Mouse (Mus musculus): ENCODE data around the gene Snai3. TPM values are rescaled to one million over a fixed set of nuclear protein-coding genes. Genes with fewer than 3 reads are reported as not detected.

The Snai3 gene
- total and polyA plus RNA-seq, 3 experiments: 0.06 TPM; not detected in 2

GRCm38 (mm10) chr8:122483877-122484276 is 23.3 kb upstream of the Snai3 start (continued):
- TF ChIP-seq SMC3 (IDR thresholded peaks at IDR 0.05; ENCODE audit: low read depth, low read length) (peak; percentile 48), BHLHE40 (IDR thresholded peaks at IDR 0.05; ENCODE audit: borderline replicate concordance, low read depth, low read length) (no peak), ZKSCAN1 (IDR thresholded peaks at IDR 0.05; ENCODE audit: low read depth, low read length) (no peak), TCF12 (IDR thresholded peaks at IDR 0.05; ENCODE audit: low read depth, low read length) (no peak)

GRCm38 (mm10) chr8:122482448-122482847 is 21.9 kb upstream of the Snai3 start:
- H3K27ac ChIP-seq (ENCODE audit: control insufficient read depth, low read depth, low read length): no peak overlapping the region
- H3K4me3 ChIP-seq (ENCODE audit: control insufficient read depth in 1 of 2, insufficient read depth in 1 of 2, low read depth in 2 of 2, low read length in 2 of 2): no peak overlapping the region
- H3K27me3 ChIP-seq (ENCODE audit: control insufficient read depth in 1 of 2, insufficient read depth in 2 of 2, low read length in 2 of 2): no peaks in the 10 kb centered on the region
- H3K4me1 ChIP-seq (ENCODE audit: control insufficient read depth in 1 of 2, insufficient read depth in 2 of 2, low read length in 2 of 2): no peaks in the 10 kb centered on the region
- no peaks in the 10 kb centered on the region for H3K79me2 ChIP-seq (ENCODE audit: control insufficient read depth, insufficient read depth, low read length, poor library complexity)
- no peak for TF ChIP-seq POLR2AphosphoS2 (IDR thresholded peaks at IDR 0.05; ENCODE audit: low read length)
- TF ChIP-seq RAD21 (IDR thresholded peaks at IDR 0.05; ENCODE audit: low read depth, low read length): no peak
- TF ChIP-seq SIN3A (IDR thresholded peaks at IDR 0.05; ENCODE audit: low read length): no peak
- TF ChIP-seq MAX (IDR thresholded peaks at IDR 0.05; ENCODE audit: low read length): no peak
- TF ChIP-seq TBP (IDR thresholded peaks at IDR 0.05; ENCODE audit: low read depth, low read length): no peak
- no peak for DNase-seq (ENCODE audit: low read depth, low spot score)
- no peak overlapping the region for H3K9ac ChIP-seq (ENCODE audit: control insufficient read depth, low read depth, low read length, poor library complexity, severe bottlenecking)
- H3K36me3 ChIP-seq (ENCODE audit: control insufficient read depth in 1 of 2, insufficient read depth in 2 of 2, low read length in 2 of 2): peaks cover 0 to 1% of the 10 kb centered on the region in 2 experiments; a peak in 1 of 4 replicates
- H3K9me3 ChIP-seq (replicated peaks; ENCODE audit: insufficient read depth, low read length): no peaks in the 10 kb centered on the region

- Histone ChIP-seq H3K9me3 (replicated peaks; ENCODE audit: insufficient read depth, low read length) (no peaks in the 10 kb centered on the region), H3K9ac (ENCODE audit: control insufficient read depth, low read depth, low read length, poor library complexity, severe bottlenecking) (peak within 1 kb of the TSS; percentile 92), H3K27ac (ENCODE audit: control insufficient read depth, low read depth, low read length) (peak within 1 kb of the TSS; percentile 69), H3K79me2 (ENCODE audit: control insufficient read depth, insufficient read depth, low read length, poor library complexity) (peaks cover 21% of the 10 kb centered on the region), H3K36me3 (ENCODE audit: control insufficient read depth in 1 of 2, insufficient read depth in 2 of 2, low read length in 2 of 2) (peaks cover 0 to 13% of the 10 kb centered on the region in 2 experiments; a peak in 3 of 4 replicates), H3K4me1 (ENCODE audit: control insufficient read depth in 1 of 2, insufficient read depth in 2 of 2, low read length in 2 of 2) (peaks cover 6 to 17% of the 10 kb centered on the region in 2 experiments), H3K27me3 (ENCODE audit: control insufficient read depth in 1 of 2, insufficient read depth in 2 of 2, low read length in 2 of 2) (no peaks in the 10 kb centered on the region), H3K4me3 (ENCODE audit: control insufficient read depth in 1 of 2, insufficient read depth in 1 of 2, low read depth in 2 of 2, low read length in 2 of 2) (peak within 1 kb of the TSS; percentile 90 to 97)
- peak; percentile 92 for DNase-seq (ENCODE audit: low read depth, low spot score)
- TF ChIP-seq KAT2A (conservative IDR thresholded peaks at IDR 0.05; ENCODE audit: low read depth, low read length) (no peak; the same call in 1 of the 2 replicates), E2F4 (IDR thresholded peaks at IDR 0.05; ENCODE audit: borderline replicate concordance, low read depth, low read length) (no peak), ZKSCAN1 (IDR thresholded peaks at IDR 0.05; ENCODE audit: low read depth, low read length) (no peak), CHD1 (IDR thresholded peaks at IDR 0.05; ENCODE audit: low read depth, low read length) (no peak), BHLHE40 (IDR thresholded peaks at IDR 0.05; ENCODE audit: borderline replicate concordance, low read depth, low read length) (no peak), NRF1 (IDR thresholded peaks at IDR 0.05; ENCODE audit: insufficient read depth, low read depth, low read length, poor library complexity, severe bottlenecking) (peak; percentile 56), ETS1 (IDR thresholded peaks at IDR 0.05; ENCODE audit: low read depth, low read length) (peak; percentile 71; the same call in 1 of the 2 replicates), ELF1 (IDR thresholded peaks at IDR 0.05; ENCODE audit: low read depth, low read length) (peak; percentile 72), CHD2 (IDR thresholded peaks at IDR 0.05; ENCODE audit: low read length) (no peak), GATA1 (IDR thresholded peaks at IDR 0.05; ENCODE audit: low read depth, low read length) (no peak), NELFE (IDR thresholded peaks at IDR 0.05; ENCODE audit: low read depth, low read length) (peak; percentile 74), SMC3 (IDR thresholded peaks at IDR 0.05; ENCODE audit: low read depth, low read length) (no peak), MXI1 (IDR thresholded peaks at IDR 0.05; ENCODE audit: low read depth, low read length) (peak; percentile 99), RCOR1 (IDR thresholded peaks at IDR 0.05; ENCODE audit: low read depth, low read length) (0 out of 2 replicates have a peak, but pooled peaks have one; percentile 7), TBP (IDR thresholded peaks at IDR 0.05; ENCODE audit: low read depth, low read length) (no peak), ZC3H11A (IDR thresholded peaks at IDR 0.05; ENCODE audit: low read depth, low read length) (peak; percentile 47), HCFC1 (IDR thresholded peaks at IDR 0.05; ENCODE audit: low read depth, low read length) (peak; percentile 91), GABPA (IDR thresholded peaks at IDR 0.05; ENCODE audit: low read depth, low read length) (peak; percentile 76; the same call in 1 of the 2 replicates), POLR2AphosphoS5 (IDR thresholded peaks at IDR 0.05; ENCODE audit: borderline replicate concordance, low read depth, low read length) (no peak), USF2 (IDR thresholded peaks at IDR 0.05; ENCODE audit: borderline replicate concordance in 1 of 2, insufficient read depth in 1 of 2, low read depth in 1 of 2, low read length in 2 of 2) (no peak), UBTF (IDR thresholded peaks at IDR 0.05; ENCODE audit: borderline replicate concordance, insufficient read depth, low read depth, low read length) (no peak), MYC (IDR thresholded peaks at IDR 0.05; ENCODE audit: low read depth, low read length) (peak; percentile 46; the same call in 1 of the 2 replicates)
Measured at GRCm38 (mm10) chr8:122475580-122476320, 15.2 kb upstream of the Snai3 start, which contains the start of the genes Rnf166 and Ctu2. Gene Rnf166, minus strand, starts transcription at chr8:122476064. Gene Ctu2, plus strand, starts transcription at chr8:122476143.

Measured in MEL (cell line).